Mouse (Mus musculus) lung, postnatal 0 days (tissue): ENCODE measurements at regions not wholly inside any gene's neighbourhood (a gene's known extent, or its start where the extent isn't known, plus 50 kb on each side); places are given as distances from the start of the nearest gene placed in this dataset.

Experiments
- ATAC-seq: fragments of 200-750 bp; cut with Nextera tagmentation; 2 replicates; pipeline ENCODE4 v1.8.0; 2017; ENCODE audit warnings: moderate library complexity
- DNase-seq: peaks from one replicate; pipeline ENCODE4 v3.0.0-alpha.2; 2016; ENCODE audit warnings: low spot score
- H3K27ac ChIP-seq: fragments of 300-500 bp; sonication (generic); 2 replicates; pipeline ENCODE4 v1.5.1; 2014; ENCODE audit warnings: antibody characterized with exemption, mild to moderate bottlenecking, low read length, mixed read lengths
- H3K27me3 ChIP-seq: fragments of 300-500 bp; sonication (generic); replicated peaks from 2 replicates; pipeline ENCODE4 v1.6.1; 2014; ENCODE audit warnings: low read length, mixed read lengths; ENCODE audit not compliant: insufficient read depth
- H3K36me3 ChIP-seq: fragments of 300-500 bp; sonication (generic); 2 replicates; pipeline ENCODE4 v1.6.1; 2014; ENCODE audit warnings: low read length, mixed read lengths; ENCODE audit not compliant: insufficient read depth
- H3K4me1 ChIP-seq: fragments of 300-500 bp; sonication (generic); 2 replicates; pipeline ENCODE4 v1.6.1; 2014; ENCODE audit warnings: antibody characterized with exemption, low read depth, low read length, mixed read lengths; ENCODE audit not compliant: insufficient read depth
- H3K4me2 ChIP-seq: fragments of 300-500 bp; sonication (generic); replicated peaks from 2 replicates; pipeline ENCODE4 v1.6.1; 2014; ENCODE audit warnings: low read depth, mild to moderate bottlenecking, low read length, moderate library complexity, mixed read lengths
- H3K4me3 ChIP-seq: fragments of 300-500 bp; sonication (generic); 2 replicates; pipeline ENCODE4 v1.5.1; 2014; ENCODE audit warnings: low read depth, low read length
- H3K9ac ChIP-seq: fragments of 300-500 bp; sonication (generic); replicated peaks from 2 replicates; pipeline ENCODE4 v1.6.1; 2014; ENCODE audit warnings: low read depth, mild to moderate bottlenecking
- H3K9me3 ChIP-seq: fragments of 300-500 bp; sonication (generic); 2 replicates; pipeline ENCODE4 v1.6.1; 2016; ENCODE audit warnings: low read length, mixed read lengths
- CTCF ChIP-seq: IDR thresholded peaks from 2 replicates; pipeline ENCODE4 v1.5.1; 2016; ENCODE audit warnings: antibody characterized with exemption, mild to moderate bottlenecking
- EP300 ChIP-seq: IDR thresholded peaks from 2 replicates; pipeline ENCODE4 v1.6.1; 2016; ENCODE audit warnings: antibody characterized with exemption, mild to moderate bottlenecking, control low read depth
- WGBS: fragments of 180-500 bp; shearing (Covaris S2); extraction: QIAGEN DNeasy Blood & Tissue Kit; methylation state at CpG from one replicate; pipeline ENCODE4 v1.1.7; 2014; 5-methylcytosine and 5-hydroxymethylcytosine counted together

- H3K36me3 ChIP-seq, result no peaks in the 10 kb centered on the region
- no peak for DNase-seq
- no peak overlapping the region for H3K27ac ChIP-seq
- H3K9me3 ChIP-seq, result no peaks in the 10 kb centered on the region
- H3K4me2 ChIP-seq, result no peak overlapping the region
- H3K27me3 ChIP-seq, result no peaks in the 10 kb centered on the region
- no peak for TF ChIP-seq EP300
- no peak for TF ChIP-seq CTCF
- H3K4me3 ChIP-seq, result no peak overlapping the region
- H3K9ac ChIP-seq, result no peak overlapping the region
- WGBS, result 46% methylated on average over 7 of the region's 7 CpGs
- no peak for ATAC-seq
- H3K4me1 ChIP-seq, result no peaks in the 10 kb centered on the region
Measured at GRCm38 (mm10) chr9:87431523-87431922, 176.2 kb upstream of the Cep162 start.

- Histone ChIP-seq H3K36me3 (no peaks in the 10 kb centered on the region), H3K4me1 (no peaks in the 10 kb centered on the region), H3K27me3 (no peaks in the 10 kb centered on the region), H3K9me3 (no peaks in the 10 kb centered on the region), H3K27ac (no peak overlapping the region), H3K9ac (no peak overlapping the region), H3K4me3 (no peak overlapping the region), H3K4me2 (no peak overlapping the region)
- ATAC-seq (no peak), DNase-seq (peak; percentile 32)
- TF ChIP-seq EP300 (no peak), CTCF (peak; percentile 69)
- 48% methylated on average over 4 of the region's 4 CpGs for WGBS
Measured at GRCm38 (mm10) chr9:87425201-87425600, 169.9 kb upstream of the Cep162 start.

GRCm38 (mm10) chr9:87421175-87421574 lies 165.8 kb upstream of the Cep162 start:
- Histone ChIP-seq H3K9ac (no peak overlapping the region), H3K4me3 (no peak overlapping the region), H3K9me3 (no peaks in the 10 kb centered on the region), H3K36me3 (no peaks in the 10 kb centered on the region), H3K27ac (no peak overlapping the region), H3K4me1 (no peaks in the 10 kb centered on the region), H3K27me3 (no peaks in the 10 kb centered on the region), H3K4me2 (no peak overlapping the region)
- no peak for TF ChIP-seq EP300
- TF ChIP-seq CTCF, result no peak
- ATAC-seq (no peak), DNase-seq (no peak)
- WGBS, result 26% methylated on average over 8 of the region's 8 CpGs

- no peaks in the 10 kb centered on the region for H3K4me1 ChIP-seq
- TF ChIP-seq EP300 (no peak), CTCF (peak; percentile 65)
- no peaks in the 10 kb centered on the region for H3K27me3 ChIP-seq
- WGBS, result 5% methylated on average over 12 of the region's 12 CpGs
- no peak overlapping the region for H3K27ac ChIP-seq
- H3K36me3 ChIP-seq, result no peaks in the 10 kb centered on the region
- H3K9me3 ChIP-seq, result no peaks in the 10 kb centered on the region
- ATAC-seq (no peak), DNase-seq (peak; percentile 36)
- H3K9ac ChIP-seq, result no peak overlapping the region
- no peak overlapping the region for H3K4me3 ChIP-seq
- no peak overlapping the region for H3K4me2 ChIP-seq
Measured at GRCm38 (mm10) chr9:87419376-87419775, 164.0 kb upstream of the Cep162 start.

- ATAC-seq, result no peak
- DNase-seq, result peak; percentile 10
- Histone ChIP-seq H3K36me3 (no peaks in the 10 kb centered on the region), H3K27ac (no peak overlapping the region), H3K4me2 (no peak overlapping the region), H3K4me3 (no peak overlapping the region), H3K27me3 (no peaks in the 10 kb centered on the region), H3K9me3 (no peaks in the 10 kb centered on the region), H3K4me1 (no peaks in the 10 kb centered on the region), H3K9ac (no peak overlapping the region)
- TF ChIP-seq EP300 (no peak), CTCF (no peak)
- WGBS, result 33% methylated on average over 9 of the region's 9 CpGs
Measured at GRCm38 (mm10) chr9:87412894-87413293, 157.6 kb upstream of the Cep162 start.

GRCm38 (mm10) chr9:87411044-87411443 lies 155.7 kb upstream of the Cep162 start:
- Histone ChIP-seq H3K4me1 (no peaks in the 10 kb centered on the region), H3K4me3 (no peak overlapping the region), H3K9ac (no peak overlapping the region), H3K27ac (no peak overlapping the region), H3K36me3 (no peaks in the 10 kb centered on the region), H3K4me2 (no peak overlapping the region), H3K9me3 (no peaks in the 10 kb centered on the region), H3K27me3 (no peaks in the 10 kb centered on the region)
- TF ChIP-seq CTCF, result no peak
- no peak for TF ChIP-seq EP300
- DNase-seq (no peak), ATAC-seq (no peak)
- 83% methylated on average over 7 of the region's 7 CpGs for WGBS

GRCm38 (mm10) chr9:87409736-87410135 lies 154.4 kb upstream of the Cep162 start:
- H3K36me3 ChIP-seq, result no peaks in the 10 kb centered on the region

More at GRCm38 (mm10) chr9:87409736-87410135, 154.4 kb upstream of the Cep162 start:
- DNase-seq (no peak), ATAC-seq (no peak)
- Histone ChIP-seq H3K27ac (no peak overlapping the region), H3K27me3 (no peaks in the 10 kb centered on the region), H3K4me3 (no peak overlapping the region), H3K4me2 (no peak overlapping the region), H3K9me3 (no peaks in the 10 kb centered on the region), H3K4me1 (no peaks in the 10 kb centered on the region), H3K9ac (no peak overlapping the region)
- TF ChIP-seq EP300 (no peak), CTCF (no peak)
- 88% methylated on average over 3 of the region's 3 CpGs for WGBS
